Mouse (Mus musculus) urinary bladder, postnatal 10 days (tissue): ENCODE results near the gene Cnih1.
"Not testable (repeated sequence)": the region's sequence is repeated elsewhere in the genome, so short reads cannot be mapped to it uniquely, and the experiment has no call there.

ENCODE experiments used
- DNase-seq: peaks from one replicate; pipeline ENCODE4 v3.0.0; 2022; ENCODE audit warnings: low spot score

Gene Cnih1

DNA sequence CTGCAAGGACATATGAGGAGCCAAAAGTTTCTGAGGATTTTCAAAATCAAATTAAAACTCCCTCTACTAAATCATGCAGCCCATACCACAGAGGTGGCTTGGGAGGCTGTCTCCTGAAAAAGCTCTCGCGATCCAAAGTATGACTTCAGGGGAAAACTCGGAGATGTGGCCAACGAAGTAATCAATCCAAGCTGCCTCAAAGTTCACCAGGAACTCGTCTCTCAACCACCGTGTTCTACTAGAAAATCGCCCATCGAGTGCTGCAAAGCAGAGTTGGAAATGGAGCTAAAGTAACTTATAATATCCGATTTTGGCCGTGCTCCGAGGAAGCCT, 791 bp downstream of the Cnih1 start:
- no peak for DNase-seq

GRCm38 (mm10) chr14:46785247-46785646, 3.0 kb downstream of the Cnih1 start:
- no peak for DNase-seq

- DNase-seq, result no peak
Observed at GRCm38 (mm10) chr14:46783327-46783926, 4.8 kb downstream of the Cnih1 start.

DNA sequence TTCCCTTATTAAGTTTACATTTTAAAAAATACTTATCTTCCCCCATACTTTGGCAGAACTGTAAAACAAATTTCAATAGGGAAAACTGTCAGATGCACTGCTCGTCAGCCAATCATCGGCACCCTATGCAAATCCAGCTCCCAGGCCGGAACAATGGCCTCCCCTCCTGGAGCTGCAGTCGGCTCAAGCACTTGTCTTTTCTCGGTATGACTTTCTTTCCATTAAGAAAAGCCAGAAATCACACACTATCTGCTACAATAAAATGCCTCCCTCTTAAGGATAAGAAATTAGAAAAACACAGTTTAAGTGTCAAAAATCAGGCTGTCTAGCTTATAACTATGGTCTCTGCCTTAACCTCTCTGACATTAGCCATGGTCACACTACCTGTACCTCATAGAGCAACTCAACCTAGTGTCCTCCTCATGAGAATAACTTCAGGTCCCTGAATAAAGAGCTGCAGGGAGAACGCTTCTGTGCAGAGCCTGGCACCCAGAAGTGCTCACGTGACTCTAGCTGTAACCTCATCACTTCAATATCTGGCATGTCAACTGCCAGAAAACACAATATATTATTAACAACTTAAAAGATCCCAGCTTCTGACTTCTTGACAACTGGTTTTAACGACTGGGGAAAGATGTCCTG, 5.9 kb downstream of the Cnih1 start:
- DNase-seq, result no peak

- no peak for DNase-seq
Observed at GRCm38 (mm10) chr14:46781086-46781485, 7.1 kb downstream of the Cnih1 start.

DNA sequence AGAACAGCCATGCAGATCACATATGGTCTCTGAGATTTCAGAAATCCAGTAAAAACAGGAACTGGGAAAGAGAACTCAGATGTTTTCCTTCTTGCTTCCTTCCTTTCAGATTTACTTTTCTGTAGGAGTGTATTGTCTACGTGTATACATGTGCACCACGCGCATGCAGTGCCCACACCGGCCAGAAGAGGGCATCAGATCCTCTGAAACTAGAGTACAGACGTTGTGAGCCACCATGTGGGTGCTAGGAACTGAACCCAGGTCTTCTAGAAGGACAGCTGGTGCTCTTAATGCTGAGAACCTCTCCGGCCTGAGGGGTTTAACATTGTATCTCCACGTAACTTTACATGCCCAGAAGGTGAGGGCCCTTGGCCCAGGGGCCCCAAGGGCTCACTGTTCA, 9.0 kb downstream of the Cnih1 start:
- DNase-seq, result no peak

- no peak for DNase-seq
Observed at GRCm38 (mm10) chr14:46778756-46779155, 9.5 kb downstream of the Cnih1 start.

DNA sequence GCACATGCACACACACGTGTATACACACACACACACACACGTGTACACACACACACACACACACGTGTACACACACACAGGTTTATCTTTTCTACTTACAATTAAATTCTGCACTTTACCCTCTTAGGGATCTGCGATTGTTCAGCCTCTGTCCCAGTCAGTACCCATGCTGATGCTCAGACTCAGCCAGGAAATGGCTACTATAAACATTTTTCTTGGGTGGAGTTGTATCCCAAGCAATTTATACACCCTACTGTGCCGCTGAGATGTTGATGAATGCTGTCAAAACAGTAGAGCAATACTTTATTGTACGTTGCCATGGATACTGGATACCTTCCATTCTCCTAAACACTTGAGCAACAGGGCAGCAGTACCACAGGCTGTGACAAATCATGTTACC, 18.2 kb downstream of the Cnih1 start:
- no peak for DNase-seq

GRCm38 (mm10) chr14:46767116-46767515, 21.1 kb downstream of the Cnih1 start:
- DNase-seq, result no peak

GRCm38 (mm10) chr14:46761186-46761585, 27.0 kb downstream of the Cnih1 start:
- DNase-seq, result no peak

DNA sequence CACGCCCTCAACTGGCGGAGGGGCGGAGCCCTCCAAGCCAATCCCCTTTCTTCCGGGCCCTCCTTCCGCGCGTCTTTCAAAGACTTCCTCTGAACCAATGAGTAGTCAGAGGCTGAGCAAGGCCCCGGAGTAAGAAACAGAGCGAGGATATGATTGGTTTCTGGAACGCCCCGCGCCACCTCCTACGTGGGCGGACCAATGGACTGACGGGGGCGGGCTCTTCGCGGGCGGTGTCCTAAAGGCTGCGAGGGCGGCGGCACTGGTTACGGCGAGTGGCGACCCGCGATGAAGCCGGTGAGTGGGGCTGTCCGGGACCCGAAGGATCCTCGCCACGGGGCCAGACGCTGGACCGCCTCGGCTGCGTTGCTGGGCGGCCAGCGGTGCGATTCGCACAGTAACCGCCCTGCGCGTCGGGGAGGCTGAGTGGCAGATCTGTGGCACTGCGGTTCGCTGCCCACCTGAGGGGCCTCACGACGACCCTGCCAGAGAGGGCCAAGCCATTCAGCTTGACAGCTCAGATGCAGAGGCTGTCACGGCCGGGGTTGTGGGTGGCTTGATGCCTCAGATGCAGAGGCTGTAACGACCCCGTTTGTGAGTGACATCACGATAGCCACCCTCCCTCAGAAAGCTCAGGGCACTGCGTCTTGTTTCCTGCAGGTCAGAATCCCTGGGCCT, 27.7 kb downstream of the Cnih1 start, which contains the start of gene Cdkn3:
Gene Cdkn3, plus strand, starts transcription at position 187 of the 675 bp plus-strand sequence.
- peak; percentile 56 for DNase-seq

DNA sequence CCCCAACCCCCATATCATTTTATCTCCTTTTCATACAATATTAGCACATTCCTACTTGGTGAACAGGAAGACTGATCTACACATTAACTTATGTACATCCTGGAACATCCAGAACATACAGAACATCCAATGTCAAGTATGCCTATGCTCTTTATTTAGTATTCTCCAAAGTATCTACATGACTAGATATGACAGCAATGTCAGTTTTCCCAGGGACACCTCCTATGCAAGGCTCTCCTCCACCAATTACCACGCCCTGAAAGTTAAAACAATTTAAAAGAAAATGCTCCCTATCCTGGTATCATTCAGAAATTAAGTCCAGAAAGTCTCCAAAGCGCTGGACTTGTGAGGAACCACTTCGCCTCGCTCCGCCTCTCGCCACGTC, 28.2 kb downstream of the Cnih1 start:
- DNase-seq, result no peak

DNA sequence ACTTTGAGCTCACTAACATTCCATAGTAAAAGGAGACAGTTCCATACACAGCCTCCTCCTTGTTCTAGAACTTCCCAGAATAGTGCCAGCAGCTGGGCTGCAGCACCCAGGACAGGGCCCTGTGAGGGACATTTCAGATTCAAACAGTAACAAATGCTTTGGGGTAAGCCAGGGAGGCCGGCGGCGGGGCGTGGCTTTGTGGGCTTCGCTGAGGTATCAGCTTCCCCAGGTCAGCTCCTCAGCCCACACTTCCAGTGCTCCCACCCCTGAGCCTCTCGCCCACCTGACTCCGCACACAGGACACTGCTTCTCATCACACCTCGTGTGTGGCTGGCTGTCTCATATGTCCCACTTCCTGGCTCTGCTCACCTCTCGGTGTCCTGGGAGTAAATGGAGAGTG, 30.5 kb downstream of the Cnih1 start:
- no peak for DNase-seq

DNA sequence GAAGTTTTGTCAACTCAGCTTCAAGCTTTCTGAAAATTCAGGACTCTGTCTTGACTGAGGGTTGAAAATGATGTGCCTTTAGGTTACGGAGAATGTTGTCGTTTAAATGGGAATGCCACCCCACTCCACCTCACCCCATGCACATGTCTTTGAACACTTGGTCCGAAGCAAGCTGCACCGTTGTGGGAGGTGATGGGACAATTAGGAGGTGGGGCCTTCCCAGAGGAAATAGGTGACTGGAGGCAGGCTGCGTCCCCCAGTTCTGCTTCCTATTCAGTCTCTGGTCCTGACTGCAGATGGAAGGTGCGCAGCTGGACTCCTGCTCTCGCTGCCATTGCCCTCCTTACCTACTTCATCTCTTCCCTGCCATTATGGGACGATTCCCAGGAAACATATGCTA, 32.4 kb downstream of the Cnih1 start:
- DNase-seq, result no peak

- not testable (repeated sequence) for DNase-seq
Observed at GRCm38 (mm10) chr14:46754371-46754770, 33.8 kb downstream of the Cnih1 start.

DNA sequence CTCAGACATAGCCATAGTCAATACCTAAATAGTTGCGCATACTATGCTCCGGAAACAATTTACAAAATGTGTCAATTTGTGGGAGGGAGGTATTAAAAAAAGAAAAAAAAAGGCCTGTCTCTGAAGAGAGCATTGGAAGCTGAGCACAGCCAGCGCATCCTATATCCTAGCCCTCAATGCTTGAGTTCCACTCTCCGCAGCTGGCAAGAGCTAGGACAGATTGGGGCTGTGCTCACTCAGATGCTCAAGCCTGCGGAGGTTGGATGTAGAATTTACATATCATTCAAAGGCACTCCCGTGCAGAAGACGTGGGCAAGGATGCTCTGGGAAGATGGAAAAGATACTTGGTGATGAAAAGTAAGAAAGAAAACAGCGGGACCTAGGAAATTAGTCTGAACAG, 42.8 kb downstream of the Cnih1 start:
- no peak for DNase-seq

DNA sequence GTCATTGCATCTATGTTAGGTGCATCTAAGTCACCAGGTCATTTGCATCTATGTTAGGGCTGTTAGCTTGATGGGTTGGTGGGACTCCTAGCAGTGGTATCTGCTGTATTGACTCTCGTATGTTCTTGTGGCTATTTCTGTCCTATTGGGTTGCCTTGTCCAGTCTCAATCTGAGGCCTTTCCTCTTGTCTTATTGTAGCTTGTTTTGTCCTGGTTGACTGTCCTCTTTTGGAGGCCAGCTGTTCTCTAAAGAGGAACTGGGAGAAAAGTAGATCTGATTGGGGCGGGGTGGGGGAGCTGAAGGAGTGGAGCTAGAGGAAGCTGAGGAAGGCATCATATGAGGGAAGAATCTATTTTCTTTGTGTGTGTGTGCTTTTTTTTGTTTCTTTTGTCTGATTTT, 45.5 kb downstream of the Cnih1 start:
- no peak for DNase-seq

DNA sequence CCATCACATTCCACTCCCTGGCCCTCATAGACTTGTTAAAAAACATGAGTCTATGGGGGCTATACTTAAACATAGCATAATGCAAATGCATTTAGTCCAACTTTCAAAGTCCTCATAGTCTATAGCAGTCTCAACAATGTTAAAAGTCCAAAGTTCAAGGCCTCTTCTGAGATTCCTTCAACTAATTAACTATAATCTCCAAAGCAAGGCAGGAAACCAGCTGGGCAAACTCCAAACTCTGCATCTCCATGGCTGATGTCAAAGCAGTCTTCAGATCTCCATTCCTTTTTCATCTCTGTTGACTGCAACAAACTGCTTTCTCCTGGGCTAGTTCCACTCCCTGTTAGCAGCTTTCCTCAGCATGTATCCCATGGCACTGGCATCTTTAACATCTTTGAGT, 50.9 kb downstream of the Cnih1 start:
- DNase-seq, result not testable (repeated sequence)

- no peak for DNase-seq
Observed at GRCm38 (mm10) chr14:46736366-46736765, 51.8 kb downstream of the Cnih1 start.

GRCm38 (mm10) chr14:46734761-46735455, 53.3 kb downstream of the Cnih1 start:
- DNase-seq, result no peak

DNA sequence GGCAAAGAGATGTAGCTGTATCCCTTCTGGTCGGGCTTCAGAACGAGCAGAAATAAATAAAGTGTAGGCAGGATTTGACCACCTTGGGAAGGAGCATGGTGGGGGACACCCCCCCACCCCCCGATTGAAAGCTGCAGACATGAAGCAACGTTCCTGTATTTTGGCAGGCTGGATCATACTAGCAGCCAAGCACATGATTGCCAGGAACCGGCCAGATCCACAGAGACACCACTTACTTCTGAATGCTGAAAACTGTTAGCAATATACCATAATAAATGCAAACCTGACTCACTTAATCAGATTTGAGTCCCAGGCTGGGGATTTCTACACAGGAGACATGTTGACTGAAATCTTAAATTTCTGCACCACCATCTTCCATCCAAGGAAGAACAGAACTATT, 53.9 kb downstream of the Cnih1 start:
- no peak for DNase-seq

DNA sequence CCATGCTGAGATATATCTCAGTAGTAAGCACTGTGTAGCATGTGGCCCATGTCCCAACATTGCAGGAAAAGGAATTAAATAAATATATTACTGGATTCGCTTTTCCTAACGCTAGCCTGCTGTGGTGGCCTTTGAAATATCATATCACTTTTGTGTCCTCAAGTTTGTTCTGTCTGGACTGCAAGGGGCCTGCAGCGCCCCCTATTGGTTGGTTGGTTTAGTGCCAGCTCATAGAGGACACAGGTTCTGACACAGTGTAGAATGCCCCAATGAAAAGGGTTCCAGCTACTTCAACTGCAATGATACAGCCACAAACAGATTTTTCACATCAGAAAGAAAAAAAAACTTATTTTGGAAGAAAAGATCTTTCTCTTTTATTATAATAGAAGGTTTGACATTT, 62.5 kb downstream of the Cnih1 start:
- DNase-seq, result no peak
